Mouse (Mus musculus) neural tube, embryonic 12.5 days (tissue): ENCODE results near the gene Susd3. TPM values are rescaled to one million over a fixed set of nuclear protein-coding genes. Genes with fewer than 3 reads are reported as not detected.
A peak's percentile ranks its signal among the peaks of the same experiment; 100 is the strongest.

Experiments
- ATAC-seq: fragments of 200-750 bp; cut with Nextera tagmentation; 2 replicates; pipeline ENCODE4 v1.8.0; 2017; ENCODE audit warnings: low read depth, mild to moderate bottlenecking, moderate TSS enrichment, moderate library complexity; ENCODE audit not compliant: low FRiP score
- H3K27ac ChIP-seq: fragments of 300-500 bp; sonication (generic); 2 replicates; pipeline ENCODE4 v1.5.1; 2016
- H3K27me3 ChIP-seq: fragments of 300-500 bp; sonication (generic); replicated peaks from 2 replicates; pipeline ENCODE4 v1.6.1; 2016; ENCODE audit warnings: mild to moderate bottlenecking
- H3K36me3 ChIP-seq: fragments of 300-500 bp; sonication (generic); 2 replicates; pipeline ENCODE4 v1.6.1; 2016; ENCODE audit warnings: mild to moderate bottlenecking
- H3K4me1 ChIP-seq: fragments of 300-500 bp; sonication (generic); 2 replicates; pipeline ENCODE4 v1.6.1; 2016
- H3K4me2 ChIP-seq: fragments of 300-500 bp; sonication (generic); replicated peaks from 2 replicates; pipeline ENCODE4 v1.6.1; 2016; ENCODE audit warnings: mild to moderate bottlenecking
- H3K4me3 ChIP-seq: fragments of 300-500 bp; sonication (generic); 2 replicates; pipeline ENCODE4 v1.5.1; 2016
- H3K9ac ChIP-seq: fragments of 300-500 bp; sonication (generic); 2 replicates; pipeline ENCODE4 v1.6.1; 2016; ENCODE audit warnings: mild to moderate bottlenecking
- H3K9me3 ChIP-seq: fragments of 300-500 bp; sonication (generic); 2 replicates; pipeline ENCODE4 v1.6.1; 2016; ENCODE audit warnings: mild to moderate bottlenecking
- WGBS: fragments of 180-500 bp; shearing (Covaris S2); methylation state at CpG from one replicate; pipeline ENCODE4 v1.1.7; 2016; 5-methylcytosine and 5-hydroxymethylcytosine counted together
- polyA plus RNA-seq: library from polyadenylated mRNA; unstranded; fragments of >200 nt; fragmentation: Nextera tagmentation; extraction: Ambion mirVana; gene quantifications from 2 replicates; pipeline ENCODE4 v1.2.1, GENCODE M21; 2016

Gene Susd3
- polyA plus RNA-seq, 1 experiment from 2014 or later, result 0.68 TPM

DNA sequence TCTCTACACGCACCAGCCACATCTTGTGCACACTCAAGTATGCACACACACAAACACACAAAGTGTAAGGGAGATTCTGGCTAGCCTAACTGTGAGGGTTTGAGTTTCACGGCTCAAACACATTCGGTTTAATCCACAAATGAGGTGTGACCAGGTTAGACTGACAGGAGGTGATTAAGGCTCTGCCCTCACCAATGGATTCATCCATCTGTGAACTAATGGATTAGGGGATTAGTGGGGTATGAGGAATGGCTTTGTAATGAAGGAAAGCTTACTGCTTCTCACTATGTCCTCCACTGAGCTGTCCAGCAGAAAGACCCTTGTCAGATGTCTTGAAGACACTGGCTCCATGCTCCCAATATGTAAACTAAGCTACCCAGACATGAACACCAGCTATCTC is 29.9 kb downstream of the Susd3 start:
- 50% methylated on average over 3 of the region's 3 CpGs for WGBS
- peaks cover 16% of the 10 kb centered on the region for H3K4me1 ChIP-seq
- H3K36me3 ChIP-seq, result no peaks in the 10 kb centered on the region
- H3K9ac ChIP-seq, result no peak overlapping the region
- H3K9me3 ChIP-seq, result no peaks in the 10 kb centered on the region
- H3K4me2 ChIP-seq, result no peak overlapping the region
- H3K4me3 ChIP-seq, result no peak overlapping the region
- no peak for ATAC-seq
- no peak overlapping the region for H3K27ac ChIP-seq
- H3K27me3 ChIP-seq, result peaks cover 17% of the 10 kb centered on the region

DNA sequence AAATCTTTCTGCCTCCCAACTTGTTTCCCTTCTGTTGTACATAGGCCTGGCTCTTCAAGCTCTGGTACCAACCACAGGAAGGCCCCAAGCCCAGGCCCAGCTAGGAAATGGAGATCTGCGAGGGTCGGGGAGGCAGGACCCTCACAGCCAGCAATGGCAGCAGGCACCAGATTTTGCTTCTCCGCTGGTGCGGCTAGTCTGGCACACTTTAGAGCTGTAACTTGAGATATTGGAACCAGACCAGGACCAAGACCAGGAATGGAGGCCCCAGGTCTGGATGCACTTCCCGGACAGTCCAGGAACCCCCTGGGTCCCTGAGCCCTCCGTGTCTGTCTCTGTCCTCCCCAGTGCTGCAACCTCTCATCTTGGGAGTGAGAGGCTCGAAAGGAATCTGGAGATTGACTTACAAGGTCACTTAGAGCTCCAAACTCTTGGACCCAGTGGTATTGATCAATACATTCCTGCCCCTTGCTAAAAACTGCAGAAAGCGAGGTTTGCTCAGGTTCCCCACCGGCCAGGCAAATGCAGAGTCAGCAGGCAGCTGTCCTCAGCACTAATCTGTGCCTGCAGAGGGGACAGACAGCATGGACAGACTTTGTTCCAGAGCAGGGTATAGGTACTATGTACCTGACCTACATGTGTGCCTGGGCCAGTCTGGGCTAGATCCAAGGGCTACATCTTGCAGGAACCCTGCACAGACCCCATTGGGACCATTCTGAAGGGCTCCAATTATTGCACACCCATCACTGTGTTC is 31.5 kb downstream of the Susd3 start:
- WGBS, result 63% methylated on average over 9 of the region's 9 CpGs
- Histone ChIP-seq H3K36me3 (no peaks in the 10 kb centered on the region), H3K9me3 (no peaks in the 10 kb centered on the region), H3K4me3 (no peak overlapping the region), H3K4me1 (peaks cover 20% of the 10 kb centered on the region), H3K27me3 (peaks cover 17% of the 10 kb centered on the region), H3K4me2 (no peak overlapping the region), H3K9ac (no peak overlapping the region), H3K27ac (no peak overlapping the region)
- no peak for ATAC-seq

DNA sequence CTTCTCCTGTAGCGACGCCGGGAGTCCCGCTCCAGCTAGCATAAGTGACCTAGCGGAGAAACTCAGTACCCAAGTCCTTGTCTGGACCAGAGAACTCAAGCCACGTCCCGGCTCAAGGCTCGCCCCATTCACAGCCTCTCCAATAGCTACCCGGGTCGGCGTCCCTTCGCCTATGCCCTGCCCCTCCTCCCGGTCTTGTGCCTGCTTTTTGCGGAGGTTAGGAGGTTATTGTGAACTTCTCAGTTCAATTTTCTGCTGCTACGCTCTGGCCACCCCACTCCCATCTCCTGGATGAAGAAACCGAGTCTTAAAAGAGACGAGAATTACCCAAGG is 32.3 kb downstream of the Susd3 start:
- peak overlapping the region; percentile 73 for H3K9ac ChIP-seq
- H3K36me3 ChIP-seq, result no peaks in the 10 kb centered on the region
- peak overlapping the region; percentile 97 for H3K4me2 ChIP-seq
- H3K27me3 ChIP-seq, result peaks cover 17% of the 10 kb centered on the region
- 1% methylated on average over 17 of the region's 17 CpGs for WGBS
- H3K9me3 ChIP-seq, result no peaks in the 10 kb centered on the region
- no peak overlapping the region for H3K27ac ChIP-seq
- H3K4me1 ChIP-seq, result peaks cover 25% of the 10 kb centered on the region
- peak; percentile 49; the same call in 1 of the 2 replicates for ATAC-seq
- H3K4me3 ChIP-seq, result peak overlapping the region; percentile 76

DNA sequence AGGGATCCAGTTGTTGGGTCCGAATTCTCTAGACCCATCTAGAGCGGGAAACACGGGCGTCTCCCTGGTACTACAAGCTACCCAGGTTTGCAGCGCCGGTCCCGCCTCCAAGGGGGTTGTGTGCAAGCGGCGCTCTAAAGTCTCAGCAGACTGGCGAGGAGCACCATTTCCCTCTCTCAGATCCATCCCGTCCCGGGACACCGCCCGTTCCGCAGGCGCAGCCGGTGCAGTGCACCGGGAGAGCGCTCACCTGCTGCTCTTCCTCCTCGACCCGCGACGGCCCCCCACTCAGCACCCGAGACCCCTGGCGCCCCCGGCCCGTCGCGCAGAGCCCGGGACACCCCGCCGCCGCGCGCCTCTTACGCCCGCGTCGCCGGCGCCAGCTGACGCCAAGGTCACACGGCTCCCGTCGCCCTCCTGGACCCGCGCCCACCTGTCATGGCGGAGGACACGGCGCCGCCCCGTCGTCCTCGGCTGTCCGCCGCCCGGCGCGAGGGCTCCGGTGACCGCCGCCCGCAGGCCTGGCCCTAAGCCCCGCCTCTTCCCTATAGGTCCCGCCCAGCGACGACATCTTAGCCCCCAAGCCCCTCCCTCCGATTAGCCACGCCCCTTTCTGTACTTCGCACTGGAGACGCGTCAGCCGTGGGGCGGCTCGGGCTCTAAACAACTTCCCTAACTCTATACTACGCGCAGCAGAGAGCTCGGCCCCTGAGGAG is 32.8 kb downstream of the Susd3 start, which contains the start of gene Card19:
Gene Card19, minus strand, starts transcription at position 534 of the 716 bp plus-strand sequence.
- Histone ChIP-seq H3K9ac (peak within 1 kb of the TSS; percentile 73), H3K9me3 (no peaks in the 10 kb centered on the region), H3K27ac (no peak within 1 kb of the TSS), H3K4me1 (peaks cover 26% of the 10 kb centered on the region), H3K4me3 (peak within 1 kb of the TSS; percentile 76), H3K27me3 (peaks cover 17% of the 10 kb centered on the region), H3K4me2 (peak within 1 kb of the TSS; percentile 97), H3K36me3 (no peaks in the 10 kb centered on the region)
- 1% methylated on average over 78 of the region's 78 CpGs for WGBS
- peak; percentile 88 for ATAC-seq

DNA sequence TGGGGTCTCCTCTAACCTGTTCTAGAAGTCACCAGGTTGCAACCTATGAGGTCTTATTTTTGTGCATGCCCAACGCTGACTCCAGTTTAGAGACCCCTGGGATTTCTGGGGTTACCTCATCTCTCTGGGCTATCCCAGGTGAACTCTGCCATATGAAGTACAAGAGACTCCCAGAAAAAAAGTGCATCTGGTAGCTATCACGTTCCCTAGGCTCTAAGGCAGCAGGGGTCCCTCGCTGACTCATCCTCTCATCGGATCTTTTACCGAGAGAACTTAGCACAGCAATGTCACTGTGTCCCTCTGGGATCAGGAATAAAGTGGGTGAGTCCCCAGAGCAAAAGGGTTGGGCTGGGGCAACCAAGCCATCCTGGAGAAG is 33.4 kb downstream of the Susd3 start:
- peak overlapping the region; percentile 73; the same call in 1 of the 2 replicates for H3K9ac ChIP-seq
- ATAC-seq, result no peak
- no peaks in the 10 kb centered on the region for H3K36me3 ChIP-seq
- H3K4me2 ChIP-seq, result peak overlapping the region; percentile 97
- WGBS, result 11% methylated on average over 5 of the region's 5 CpGs
- peaks cover 17% of the 10 kb centered on the region for H3K27me3 ChIP-seq
- H3K9me3 ChIP-seq, result no peaks in the 10 kb centered on the region
- peaks cover 26% of the 10 kb centered on the region for H3K4me1 ChIP-seq
- no peak overlapping the region for H3K27ac ChIP-seq
- H3K4me3 ChIP-seq, result peak overlapping the region; percentile 76

DNA sequence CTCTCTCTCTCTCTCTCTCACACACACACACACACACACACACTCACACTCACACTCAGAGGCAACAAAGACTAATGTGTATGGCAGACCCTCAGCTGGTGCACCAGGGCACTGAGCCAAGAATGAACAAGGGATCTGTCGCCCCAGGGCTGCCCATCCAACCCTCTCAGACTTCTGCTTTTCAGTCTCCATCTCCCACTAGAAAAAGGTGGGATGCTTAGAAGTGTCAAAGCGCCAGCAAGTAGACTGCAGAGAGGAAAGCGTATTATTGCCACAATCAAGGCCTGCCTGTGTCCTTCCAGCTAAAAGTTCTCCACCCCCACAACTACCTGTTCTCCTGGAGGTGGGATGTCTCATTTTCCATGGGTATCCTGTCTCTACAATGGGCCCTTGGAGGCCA is 34.1 kb downstream of the Susd3 start:
- Histone ChIP-seq H3K9ac (no peak overlapping the region), H3K36me3 (no peaks in the 10 kb centered on the region), H3K27me3 (peaks cover 17% of the 10 kb centered on the region), H3K4me1 (peaks cover 26% of the 10 kb centered on the region), H3K27ac (no peak overlapping the region), H3K4me2 (peak overlapping the region; percentile 97), H3K4me3 (no peak overlapping the region), H3K9me3 (no peaks in the 10 kb centered on the region)
- 81% methylated on average over 3 of the region's 3 CpGs for WGBS
- no peak for ATAC-seq

DNA sequence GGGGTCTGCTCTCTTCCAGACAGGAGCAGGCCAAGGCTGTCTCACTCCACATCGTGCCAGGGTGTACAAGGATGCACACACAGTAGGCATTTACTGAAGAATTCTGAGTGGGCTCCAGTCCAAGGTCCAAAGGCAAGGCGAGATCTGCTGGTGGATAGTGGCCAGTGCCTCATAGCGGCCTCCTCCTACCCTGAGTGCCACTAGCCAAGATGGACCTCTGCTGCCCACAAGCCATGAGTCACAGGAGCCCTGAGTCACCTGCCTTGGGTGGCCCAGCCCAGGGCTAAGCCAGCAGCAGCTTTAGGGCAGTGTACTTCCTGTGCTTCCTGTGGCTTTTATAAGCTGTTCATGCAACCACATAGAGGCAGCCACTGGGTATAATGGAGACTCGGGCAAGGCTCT is 35.0 kb downstream of the Susd3 start:
- no peaks in the 10 kb centered on the region for H3K9me3 ChIP-seq
- H3K27me3 ChIP-seq, result peaks cover 17% of the 10 kb centered on the region
- no peak overlapping the region for H3K27ac ChIP-seq
- ATAC-seq, result no peak
- peaks cover 26% of the 10 kb centered on the region for H3K4me1 ChIP-seq
- no peaks in the 10 kb centered on the region for H3K36me3 ChIP-seq
- 64% methylated on average over 4 of the region's 4 CpGs for WGBS
- no peak overlapping the region for H3K9ac ChIP-seq
- H3K4me2 ChIP-seq, result no peak overlapping the region
- H3K4me3 ChIP-seq, result no peak overlapping the region

DNA sequence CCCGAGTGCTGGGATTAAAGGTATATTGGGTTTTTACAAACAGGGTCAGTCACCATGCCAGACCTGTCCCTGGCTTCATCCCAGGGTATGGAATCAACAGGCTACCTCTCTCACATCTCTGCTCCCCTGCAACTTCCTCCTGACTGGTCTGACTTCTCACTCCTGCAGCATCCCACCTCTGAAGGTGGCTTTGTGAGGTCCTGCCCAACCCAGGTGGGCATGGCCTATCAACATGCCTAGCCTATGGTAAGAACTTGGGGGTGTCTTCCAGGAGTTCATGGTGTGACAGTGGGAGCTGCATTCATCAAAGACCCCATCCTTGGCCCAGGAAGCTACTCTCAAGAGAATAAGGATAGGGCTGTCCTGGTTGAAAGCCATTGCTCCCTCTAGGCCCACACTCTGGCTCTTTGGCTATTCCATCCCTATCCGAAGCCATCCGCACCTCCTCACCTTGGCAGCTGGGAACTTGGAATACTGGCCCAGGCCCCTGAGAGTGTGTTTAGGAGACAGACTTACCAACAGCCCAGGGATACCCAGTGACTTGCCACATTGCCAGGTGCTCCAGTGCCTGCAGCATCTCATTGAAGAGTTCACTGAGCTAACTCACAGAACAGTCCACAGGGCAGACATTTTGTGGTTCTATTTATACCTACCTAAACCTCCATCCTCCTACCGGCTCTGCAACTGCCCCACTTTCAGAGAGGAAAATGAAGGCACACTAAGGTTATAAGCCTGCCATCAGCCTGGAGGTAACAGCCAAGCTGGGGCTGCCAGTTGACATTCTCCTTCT is 35.6 kb downstream of the Susd3 start:
- Histone ChIP-seq H3K36me3 (no peaks in the 10 kb centered on the region), H3K9me3 (no peaks in the 10 kb centered on the region), H3K9ac (no peak overlapping the region), H3K4me3 (no peak overlapping the region), H3K27me3 (peaks cover 17% of the 10 kb centered on the region), H3K4me2 (no peak overlapping the region), H3K27ac (no peak overlapping the region), H3K4me1 (peaks cover 26% of the 10 kb centered on the region)
- no peak for ATAC-seq
- 86% methylated on average over 4 of the region's 4 CpGs for WGBS

DNA sequence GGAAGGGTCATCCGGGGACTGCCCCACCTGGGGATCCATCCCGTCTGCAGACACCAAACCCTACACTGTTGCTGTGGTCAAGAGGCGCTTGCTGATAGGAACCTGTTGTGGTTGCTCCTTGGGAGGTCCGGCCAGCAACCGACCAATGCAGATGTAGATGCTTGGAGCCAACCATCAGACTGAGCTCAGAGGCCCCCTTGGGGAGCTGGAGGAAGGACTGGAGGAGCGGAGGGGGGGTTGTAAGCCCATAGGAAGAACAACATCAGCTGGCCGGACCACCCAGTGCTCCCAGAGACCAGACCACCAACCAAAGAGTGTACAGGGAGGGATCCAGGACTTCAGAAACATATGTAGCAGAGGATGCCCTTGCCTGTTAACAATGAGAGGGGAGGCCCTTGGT is 39.2 kb downstream of the Susd3 start:
- Histone ChIP-seq H3K9me3 (no peaks in the 10 kb centered on the region), H3K4me3 (no peak overlapping the region), H3K27me3 (no peaks in the 10 kb centered on the region), H3K4me2 (no peak overlapping the region), H3K9ac (no peak overlapping the region), H3K36me3 (no peaks in the 10 kb centered on the region), H3K4me1 (peaks cover 20% of the 10 kb centered on the region), H3K27ac (no peak overlapping the region)
- WGBS, result 69% methylated on average over 7 of the region's 7 CpGs
- ATAC-seq, result no peak

DNA sequence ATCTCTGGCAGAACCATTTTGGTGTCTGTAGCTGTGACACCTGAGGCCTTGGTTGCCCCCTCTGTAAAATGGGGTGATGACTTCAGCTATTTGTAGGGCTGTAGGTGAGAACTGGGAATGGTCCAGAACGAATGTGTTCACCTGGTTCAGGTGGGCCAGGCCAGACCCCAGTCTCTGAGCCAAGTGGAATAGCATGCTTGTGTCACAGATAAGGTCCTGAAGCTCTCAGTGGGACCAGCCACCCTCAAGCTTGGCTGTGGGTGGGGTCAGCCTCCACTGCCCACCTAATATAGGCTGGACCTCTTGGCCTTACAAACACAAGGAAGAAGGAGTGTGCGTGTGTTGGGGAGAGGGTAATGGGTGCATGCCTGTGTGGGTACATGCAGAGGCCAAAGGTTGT is 42.2 kb downstream of the Susd3 start:
- Histone ChIP-seq H3K27me3 (no peaks in the 10 kb centered on the region), H3K9me3 (no peaks in the 10 kb centered on the region), H3K4me1 (peaks cover 8% of the 10 kb centered on the region), H3K36me3 (no peaks in the 10 kb centered on the region), H3K9ac (no peak overlapping the region), H3K4me2 (no peak overlapping the region), H3K27ac (no peak overlapping the region), H3K4me3 (no peak overlapping the region)
- ATAC-seq, result no peak
- WGBS, result 95% methylated on average over 2 of the region's 2 CpGs

DNA sequence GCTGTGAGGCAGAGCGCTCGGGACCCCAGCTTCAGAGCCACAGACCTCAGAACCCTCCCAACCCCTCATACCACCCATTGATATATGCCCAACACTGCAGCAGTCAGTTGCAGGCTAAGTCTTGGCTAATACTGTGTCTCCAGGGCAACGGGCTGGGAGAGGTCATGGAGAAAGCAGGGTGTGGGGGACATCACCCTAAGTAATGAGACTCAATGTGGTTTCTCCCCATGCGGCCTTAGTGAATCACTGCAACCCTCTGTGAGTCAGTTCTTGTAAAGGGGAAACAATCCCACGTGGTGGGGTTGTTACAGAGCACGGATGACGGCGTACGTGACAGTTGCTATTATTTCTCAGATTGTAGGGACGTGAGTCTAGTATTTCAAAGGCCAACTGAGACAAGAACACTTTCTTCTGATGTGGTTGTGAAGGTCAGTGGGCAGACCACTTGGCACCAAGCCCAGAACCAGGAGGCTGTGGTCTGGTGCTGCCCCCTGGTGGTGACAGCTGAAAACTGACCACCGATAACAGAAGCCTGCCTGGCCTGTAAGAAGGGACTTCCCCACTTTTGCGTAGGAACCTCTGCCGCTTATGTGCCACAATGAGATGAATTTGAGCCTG is 43.0 kb downstream of the Susd3 start:
- Histone ChIP-seq H3K36me3 (no peaks in the 10 kb centered on the region), H3K4me3 (no peak overlapping the region), H3K9me3 (no peaks in the 10 kb centered on the region), H3K4me2 (no peak overlapping the region), H3K27me3 (no peaks in the 10 kb centered on the region), H3K9ac (no peak overlapping the region), H3K27ac (no peak overlapping the region), H3K4me1 (peaks cover 6% of the 10 kb centered on the region)
- peak; percentile 54; the same call in 1 of the 2 replicates for ATAC-seq
- 46% methylated on average over 13 of the region's 13 CpGs for WGBS

DNA sequence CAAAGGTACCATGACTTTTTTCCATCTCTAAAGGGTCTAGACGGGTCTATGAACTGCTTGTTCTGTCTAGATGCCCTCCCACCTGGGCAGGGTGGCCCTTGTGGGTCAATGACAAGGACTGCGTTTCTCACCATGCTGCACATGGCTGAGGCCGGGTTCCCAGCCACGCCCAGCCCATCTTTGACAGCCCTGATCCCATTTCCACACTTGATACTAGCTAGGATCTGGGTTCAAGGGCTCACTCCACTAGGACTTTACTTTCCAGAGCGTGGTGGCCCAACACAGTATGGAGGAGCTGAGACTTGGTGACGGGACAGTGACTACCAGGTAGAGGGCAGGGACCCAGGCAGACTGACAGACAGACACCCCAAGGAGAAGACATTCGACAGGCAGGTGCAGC is 46.0 kb downstream of the Susd3 start:
- WGBS, result 88% methylated on average over 7 of the region's 7 CpGs
- Histone ChIP-seq H3K4me2 (no peak overlapping the region), H3K36me3 (no peaks in the 10 kb centered on the region), H3K4me3 (no peak overlapping the region), H3K27me3 (no peaks in the 10 kb centered on the region), H3K9ac (no peak overlapping the region), H3K27ac (no peak overlapping the region), H3K4me1 (peaks cover 6% of the 10 kb centered on the region), H3K9me3 (no peaks in the 10 kb centered on the region)
- no peak for ATAC-seq
